Mouse (Mus musculus): ENCODE data around the gene Clstn2. TPM values are rescaled to one million over a fixed set of nuclear protein-coding genes. Genes with fewer than 3 reads are reported as not detected.

The Clstn2 gene
- total and polyA plus RNA-seq, 3 experiments: not detected

DNA sequence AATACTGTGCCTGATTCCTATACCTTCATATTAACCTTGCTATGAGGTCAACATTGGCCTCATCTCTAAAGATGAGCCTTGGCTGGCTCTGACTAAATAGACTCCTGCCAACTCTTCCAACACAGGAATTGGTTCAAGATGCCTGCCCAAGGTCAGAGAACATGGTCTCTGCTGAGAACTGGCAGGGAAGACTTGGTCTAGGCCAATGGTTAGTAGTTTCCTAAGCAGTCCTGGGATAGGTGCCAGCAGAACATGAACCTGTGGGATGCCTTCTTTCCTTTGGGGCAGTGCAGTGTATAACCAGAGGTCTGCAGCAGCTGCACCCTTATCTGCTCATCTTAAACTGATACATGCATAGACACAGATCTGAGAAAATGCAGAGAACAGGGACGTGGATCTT lies 505.7 kb downstream of the Clstn2 start:
- H3K4me1 ChIP-seq (ENCODE audit: control insufficient read depth in 1 of 2, insufficient read depth in 2 of 2): no peaks in the 10 kb centered on the region
- H3K79me2 ChIP-seq (replicated peaks; ENCODE audit: control insufficient read depth, extremely low read depth, insufficient read depth, poor library complexity, severe bottlenecking): no peaks in the 10 kb centered on the region
- no peaks in the 10 kb centered on the region for H3K36me3 ChIP-seq (replicated peaks in 1 of 2; ENCODE audit: control insufficient read depth in 1 of 2, insufficient read depth in 1 of 2, low read length in 1 of 2)
- H3K4me2 ChIP-seq (ENCODE audit: insufficient read depth, low read depth, poor library complexity, severe bottlenecking): no peak overlapping the region
- dilution Hi-C loops (cut with MboI; ENCODE audit: extremely low pct_ligation_motif_present, extremely low pct_unique_long_range_greater_than_20kb, low sequenced_read_pairs): no loop called here
- no peaks in the 10 kb centered on the region for H3K27me3 ChIP-seq (replicated peaks)
- no peak overlapping the region for H3K4me3 ChIP-seq (replicated peaks in 1 of 3; ENCODE audit: low read depth in 2 of 3, low read length in 2 of 3, poor library complexity in 1 of 3)
- no peak overlapping the region for H3K9ac ChIP-seq (ENCODE audit: insufficient read depth, low read depth)
- no peak overlapping the region for H3K27ac ChIP-seq (ENCODE audit: insufficient read depth, low read depth)
- in situ Hi-C loops (cut with MboI; ENCODE audit: low pct_ligation_motif_present, low pct_unique_long_range_greater_than_20kb, low sequenced_read_pairs): no loop called here
- TF ChIP-seq CHD1 (IDR thresholded peaks at IDR 0.05; ENCODE audit: low read depth, low read length) (no peak), MXI1 (IDR thresholded peaks at IDR 0.05; ENCODE audit: low read depth, low read length) (no peak), RCOR1 (conservative IDR thresholded peaks at IDR 0.05; ENCODE audit: low read depth, low read length) (no peak), NRF1 (IDR thresholded peaks at IDR 0.05; ENCODE audit: low read depth, low read length) (no peak), ETS1 (conservative IDR thresholded peaks at IDR 0.05; ENCODE audit: low read depth, low read length) (no peak), MAX (IDR thresholded peaks at IDR 0.05; ENCODE audit: low read length) (no peak), GABPA (IDR thresholded peaks at IDR 0.05; ENCODE audit: insufficient replicate concordance, low read depth, low read length) (no peak), JUND (conservative IDR thresholded peaks at IDR 0.05; ENCODE audit: low read depth, low read length) (no peak), BHLHE40 (IDR thresholded peaks at IDR 0.05; ENCODE audit: low read depth, low read length) (no peak), NELFE (IDR thresholded peaks at IDR 0.05; ENCODE audit: low read depth, low read length) (no peak), CTCF (conservative IDR thresholded peaks at IDR 0.05 in 1 of 2, IDR thresholded peaks at IDR 0.05 in 1 of 2; ENCODE audit: low read depth in 2 of 2, low read length in 2 of 2) (no peak), ZMIZ1 (IDR thresholded peaks at IDR 0.05; ENCODE audit: low read depth, low read length) (no peak), MAFK (IDR thresholded peaks at IDR 0.05; ENCODE audit: insufficient replicate concordance, low read length) (no peak), JUN (IDR thresholded peaks at IDR 0.05; ENCODE audit: insufficient read depth, low read depth, low read length) (no peak)
- no peak for DNase-seq (ENCODE audit: extremely low read depth)
- H3K9me3 ChIP-seq (replicated peaks; ENCODE audit: low read length): peaks cover 79% of the 10 kb centered on the region

GRCm38 (mm10) chr9:97525563-97525962 lies 507.4 kb downstream of the Clstn2 start:
- no peak overlapping the region for H3K27ac ChIP-seq (ENCODE audit: insufficient read depth, low read depth)
- in situ Hi-C loops (cut with MboI; ENCODE audit: low pct_ligation_motif_present, low pct_unique_long_range_greater_than_20kb, low sequenced_read_pairs) (no loop called here), dilution Hi-C loops (cut with MboI; ENCODE audit: extremely low pct_ligation_motif_present, extremely low pct_unique_long_range_greater_than_20kb, low sequenced_read_pairs) (no loop called here)
- H3K9ac ChIP-seq (ENCODE audit: insufficient read depth, low read depth): no peak overlapping the region
- no peak overlapping the region for H3K4me3 ChIP-seq (replicated peaks in 1 of 3; ENCODE audit: low read depth in 2 of 3, low read length in 2 of 3, poor library complexity in 1 of 3)
- H3K9me3 ChIP-seq (replicated peaks; ENCODE audit: low read length): peaks cover 81% of the 10 kb centered on the region
- no peak for DNase-seq (ENCODE audit: extremely low read depth)
- H3K79me2 ChIP-seq (replicated peaks; ENCODE audit: control insufficient read depth, extremely low read depth, insufficient read depth, poor library complexity, severe bottlenecking): no peaks in the 10 kb centered on the region
- no peaks in the 10 kb centered on the region for H3K27me3 ChIP-seq (replicated peaks)
- H3K36me3 ChIP-seq (replicated peaks in 1 of 2; ENCODE audit: control insufficient read depth in 1 of 2, insufficient read depth in 1 of 2, low read length in 1 of 2): no peaks in the 10 kb centered on the region
- no peak overlapping the region for H3K4me2 ChIP-seq (ENCODE audit: insufficient read depth, low read depth, poor library complexity, severe bottlenecking)
- H3K4me1 ChIP-seq (ENCODE audit: control insufficient read depth in 1 of 2, insufficient read depth in 2 of 2): no peaks in the 10 kb centered on the region
- no peak for TF ChIP-seq SIN3A (IDR thresholded peaks at IDR 0.05; ENCODE audit: low read length)

GRCm38 (mm10) chr9:97524861-97525260 lies 508.1 kb downstream of the Clstn2 start:
- DNase-seq (ENCODE audit: extremely low read depth): no peak
- H3K27ac ChIP-seq (ENCODE audit: insufficient read depth, low read depth): no peak overlapping the region
- H3K9ac ChIP-seq (ENCODE audit: insufficient read depth, low read depth): no peak overlapping the region
- H3K4me3 ChIP-seq (replicated peaks in 1 of 3; ENCODE audit: low read depth in 2 of 3, low read length in 2 of 3, poor library complexity in 1 of 3): no peak overlapping the region
- peaks cover 87% of the 10 kb centered on the region for H3K9me3 ChIP-seq (replicated peaks; ENCODE audit: low read length)
- dilution Hi-C loops (cut with MboI; ENCODE audit: extremely low pct_ligation_motif_present, extremely low pct_unique_long_range_greater_than_20kb, low sequenced_read_pairs) (no loop called here), in situ Hi-C loops (cut with MboI; ENCODE audit: low pct_ligation_motif_present, low pct_unique_long_range_greater_than_20kb, low sequenced_read_pairs) (no loop called here)
- TF ChIP-seq MEF2A (IDR thresholded peaks at IDR 0.05; ENCODE audit: borderline replicate concordance, low read depth, low read length) (no peak), NRF1 (IDR thresholded peaks at IDR 0.05; ENCODE audit: low read depth, low read length) (no peak), POLR2AphosphoS2 (IDR thresholded peaks at IDR 0.05; ENCODE audit: low read depth, low read length) (no peak), MAX (IDR thresholded peaks at IDR 0.05; ENCODE audit: low read length) (no peak), CHD2 (IDR thresholded peaks at IDR 0.05; ENCODE audit: low read length) (no peak), TCF12 (IDR thresholded peaks at IDR 0.05; ENCODE audit: low read depth, low read length) (no peak), MAFK (IDR thresholded peaks at IDR 0.05; ENCODE audit: insufficient replicate concordance, low read length) (no peak), BHLHE40 (IDR thresholded peaks at IDR 0.05; ENCODE audit: low read depth, low read length) (no peak), NELFE (IDR thresholded peaks at IDR 0.05; ENCODE audit: low read depth, low read length) (no peak), TBP (conservative IDR thresholded peaks at IDR 0.05; ENCODE audit: low read depth, low read length) (no peak), RCOR1 (conservative IDR thresholded peaks at IDR 0.05; ENCODE audit: low read depth, low read length) (no peak), E2F4 (IDR thresholded peaks at IDR 0.05; ENCODE audit: insufficient replicate concordance, low read depth, low read length) (no peak), ZKSCAN1 (IDR thresholded peaks at IDR 0.05; ENCODE audit: borderline replicate concordance, low read depth, low read length) (no peak), JUND (conservative IDR thresholded peaks at IDR 0.05; ENCODE audit: low read depth, low read length) (no peak)
- no peaks in the 10 kb centered on the region for H3K4me1 ChIP-seq (ENCODE audit: control insufficient read depth in 1 of 2, insufficient read depth in 2 of 2)
- H3K36me3 ChIP-seq (replicated peaks in 1 of 2; ENCODE audit: control insufficient read depth in 1 of 2, insufficient read depth in 1 of 2, low read length in 1 of 2): no peaks in the 10 kb centered on the region
- no peaks in the 10 kb centered on the region for H3K79me2 ChIP-seq (replicated peaks; ENCODE audit: control insufficient read depth, extremely low read depth, insufficient read depth, poor library complexity, severe bottlenecking)
- H3K27me3 ChIP-seq (replicated peaks): no peaks in the 10 kb centered on the region
- no peak overlapping the region for H3K4me2 ChIP-seq (ENCODE audit: insufficient read depth, low read depth, poor library complexity, severe bottlenecking)

Measured in CH12.LX (cell line).